Mouse (Mus musculus) intestine, embryonic 16.5 days (tissue): ENCODE data around the gene Cdk11b. TPM values are rescaled to one million over a fixed set of nuclear protein-coding genes. Genes with fewer than 3 reads are reported as not detected.

Experiments
- ATAC-seq: fragments of 200-750 bp; cut with Nextera tagmentation; 2 replicates; pipeline ENCODE4 v1.8.0; 2017; ENCODE audit warnings: moderate TSS enrichment, moderate library complexity
- H3K27ac ChIP-seq: fragments of 300-500 bp; sonication (generic); 2 replicates; pipeline ENCODE4 v1.5.1; 2014; ENCODE audit warnings: mild to moderate bottlenecking, low read length
- H3K27me3 ChIP-seq: fragments of 300-500 bp; sonication (generic); replicated peaks from 2 replicates; pipeline ENCODE4 v1.6.1; 2014; ENCODE audit warnings: low read length, control low read depth, mixed read lengths; ENCODE audit not compliant: control insufficient read depth, insufficient read depth
- H3K36me3 ChIP-seq: fragments of 300-500 bp; sonication (generic); 2 replicates; pipeline ENCODE4 v1.6.1; 2014; ENCODE audit warnings: low read length, control low read depth; ENCODE audit not compliant: control insufficient read depth, insufficient read depth
- H3K4me1 ChIP-seq: fragments of 300-500 bp; sonication (generic); 2 replicates; pipeline ENCODE4 v1.6.1; 2014; ENCODE audit warnings: low read length, control low read depth, mixed read lengths; ENCODE audit not compliant: control insufficient read depth, insufficient read depth
- H3K4me2 ChIP-seq: fragments of 300-500 bp; sonication (generic); 2 replicates; pipeline ENCODE4 v1.6.1; 2014; ENCODE audit warnings: low read depth, low read length, control low read depth
- H3K4me3 ChIP-seq: fragments of 300-500 bp; sonication (generic); 2 replicates; pipeline ENCODE4 v1.5.1; 2014; ENCODE audit warnings: mild to moderate bottlenecking, low read length
- H3K9ac ChIP-seq: fragments of 300-500 bp; sonication (generic); 2 replicates; pipeline ENCODE4 v1.6.1; 2014; ENCODE audit warnings: low read depth, low read length
- H3K9me3 ChIP-seq: fragments of 300-500 bp; sonication (generic); 2 replicates; pipeline ENCODE4 v1.6.1; 2016; ENCODE audit warnings: low read length, control low read depth; ENCODE audit not compliant: control insufficient read depth
- WGBS: fragments of 180-500 bp; shearing (Covaris S2); extraction: QIAGEN DNeasy Blood & Tissue Kit; methylation state at CpG from one replicate; pipeline ENCODE4 v1.1.7; 2014; 5-methylcytosine and 5-hydroxymethylcytosine counted together
- polyA plus RNA-seq: library from polyadenylated mRNA; unstranded; fragments of >200 nt; fragmentation: Nextera tagmentation; extraction: Ambion mirVana; gene quantifications from 2 replicates; pipeline ENCODE4 v1.2.1, GENCODE M21; 2015

Cdk11b gene
- polyA plus RNA-seq, 1 experiment from 2014 or later, result 49.8 TPM

- Histone ChIP-seq H3K4me3 (no peak overlapping the region), H3K27ac (no peak overlapping the region), H3K36me3 (peaks cover 7% of the 10 kb centered on the region; the same call in 1 of the 2 replicates), H3K4me1 (no peaks in the 10 kb centered on the region), H3K9me3 (no peaks in the 10 kb centered on the region), H3K4me2 (no peak overlapping the region), H3K9ac (no peak overlapping the region), H3K27me3 (no peaks in the 10 kb centered on the region)
- 77% methylated on average over 7 of the region's 7 CpGs for WGBS
- ATAC-seq, result no peak
Observed at GRCm38 (mm10) chr4:155591012-155591719, 33.5 kb upstream of the Cdk11b start.

GRCm38 (mm10) chr4:155593780-155594179, 30.9 kb upstream of the Cdk11b start:
- H3K4me1 ChIP-seq, result no peaks in the 10 kb centered on the region
- no peaks in the 10 kb centered on the region for H3K9me3 ChIP-seq
- H3K9ac ChIP-seq, result no peak overlapping the region
- no peaks in the 10 kb centered on the region; the same call in 1 of the 2 replicates for H3K36me3 ChIP-seq
- no peak for ATAC-seq
- WGBS, result 59% methylated on average over 1 of the region's 1 CpGs
- no peak overlapping the region for H3K4me2 ChIP-seq
- no peaks in the 10 kb centered on the region for H3K27me3 ChIP-seq
- no peak overlapping the region for H3K27ac ChIP-seq
- H3K4me3 ChIP-seq, result no peak overlapping the region

GRCm38 (mm10) chr4:155595777-155596176, 28.9 kb upstream of the Cdk11b start:
- ATAC-seq, result no peak

GRCm38 (mm10) chr4:155596606-155597005, 28.0 kb upstream of the Cdk11b start:
- Histone ChIP-seq H3K9me3 (no peaks in the 10 kb centered on the region), H3K9ac (no peak overlapping the region)
- no peak for ATAC-seq

More at GRCm38 (mm10) chr4:155595777-155596176, 28.9 kb upstream of the Cdk11b start:
- H3K4me3 ChIP-seq, result no peak overlapping the region
- no peak overlapping the region for H3K27ac ChIP-seq
- H3K27me3 ChIP-seq, result no peaks in the 10 kb centered on the region
- no peaks in the 10 kb centered on the region for H3K4me1 ChIP-seq
- no peak overlapping the region for H3K4me2 ChIP-seq
- no peaks in the 10 kb centered on the region for H3K36me3 ChIP-seq
- no peak overlapping the region for H3K9ac ChIP-seq
- 76% methylated on average over 3 of the region's 3 CpGs for WGBS
- H3K9me3 ChIP-seq, result no peaks in the 10 kb centered on the region

GRCm38 (mm10) chr4:155598536-155598935, 26.1 kb upstream of the Cdk11b start:
- WGBS, result 18% methylated on average over 20 of the region's 20 CpGs
- Histone ChIP-seq H3K27me3 (no peaks in the 10 kb centered on the region), H3K4me2 (no peak overlapping the region), H3K9me3 (no peaks in the 10 kb centered on the region), H3K4me1 (peaks cover 9% of the 10 kb centered on the region; the same call in 1 of the 2 replicates), H3K36me3 (no peaks in the 10 kb centered on the region), H3K9ac (no peak overlapping the region), H3K4me3 (no peak overlapping the region), H3K27ac (no peak overlapping the region)
- no peak for ATAC-seq

More at GRCm38 (mm10) chr4:155596606-155597005, 28.0 kb upstream of the Cdk11b start:
- no peaks in the 10 kb centered on the region for H3K4me1 ChIP-seq
- H3K27me3 ChIP-seq, result no peaks in the 10 kb centered on the region
- H3K27ac ChIP-seq, result no peak overlapping the region
- no peaks in the 10 kb centered on the region for H3K36me3 ChIP-seq
- no peak overlapping the region for H3K4me2 ChIP-seq
- 82% methylated on average over 5 of the region's 5 CpGs for WGBS
- no peak overlapping the region for H3K4me3 ChIP-seq

- WGBS, result 87% methylated on average over 10 of the region's 11 CpGs
- Histone ChIP-seq H3K9me3 (no peaks in the 10 kb centered on the region), H3K36me3 (no peaks in the 10 kb centered on the region), H3K27ac (no peak overlapping the region; the same call in 1 of the 2 replicates), H3K9ac (0 out of 2 replicates have a peak overlapping the region, but pooled peaks have one; percentile 55), H3K4me1 (peaks cover 9% of the 10 kb centered on the region), H3K4me3 (peak overlapping the region; percentile 98), H3K4me2 (peak overlapping the region; percentile 80), H3K27me3 (no peaks in the 10 kb centered on the region)
- no peak for ATAC-seq
Observed at GRCm38 (mm10) chr4:155599901-155600825, 24.5 kb upstream of the Cdk11b start.

DNA sequence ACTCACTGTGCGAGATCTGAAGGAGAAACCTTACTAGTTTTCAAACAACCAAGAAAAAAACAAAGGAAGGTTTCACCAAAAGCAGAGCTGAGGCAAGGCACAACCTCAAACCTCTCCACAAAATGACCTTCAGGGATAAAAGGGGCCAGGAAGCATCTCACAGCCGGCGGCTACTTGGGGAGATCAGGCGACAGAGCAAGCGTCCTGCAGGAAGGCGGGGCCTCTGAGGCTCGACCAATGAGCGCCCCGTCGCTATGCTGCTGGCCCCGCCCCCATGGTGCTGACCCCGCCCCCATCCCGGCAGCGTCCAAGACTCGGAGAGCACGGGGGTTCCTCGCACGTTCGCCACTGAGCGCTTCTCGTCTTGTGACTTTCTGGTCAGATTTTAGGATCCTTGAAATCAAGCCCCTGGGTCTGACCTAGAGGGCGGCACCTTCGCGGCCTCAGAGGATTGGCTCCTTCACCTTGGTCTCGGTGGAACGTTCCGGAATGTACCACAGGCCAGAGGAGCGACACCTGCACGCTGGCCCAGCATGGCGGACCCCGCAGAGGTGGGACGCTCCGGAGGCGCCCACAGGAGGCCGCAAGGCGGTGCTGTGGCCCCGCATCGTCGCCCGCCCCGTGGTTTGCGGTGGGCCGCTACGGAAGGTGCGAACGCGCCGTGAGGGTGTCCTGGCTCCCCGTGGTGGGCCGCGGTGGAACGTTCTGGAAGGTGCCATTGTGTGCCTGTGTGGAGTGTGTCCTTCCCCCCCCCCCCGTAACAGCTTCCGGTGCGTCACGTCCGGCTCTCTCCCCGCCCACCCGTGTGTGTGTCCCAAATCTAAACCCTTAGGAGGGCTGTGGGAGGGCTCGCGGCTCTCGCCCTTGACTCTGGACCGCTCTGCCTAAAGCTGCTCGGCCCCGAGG, 23.3 kb upstream of the Cdk11b start, which contains the start of gene Slc35e2:
Gene Slc35e2 (plus strand): TSS at position 326 of the 906 bp plus-strand sequence.
- Histone ChIP-seq H3K27ac (peak within 1 kb of the TSS; percentile 99), H3K4me1 (peaks cover 9% of the 10 kb centered on the region)
- WGBS, result under 1% methylated on average over 65 of the region's 65 CpGs

GRCm38 (mm10) chr4:155601997-155602456, 22.6 kb upstream of the Cdk11b start:
- no peaks in the 10 kb centered on the region for H3K36me3 ChIP-seq
- peaks cover 9% of the 10 kb centered on the region for H3K4me1 ChIP-seq
- WGBS, result under 1% methylated on average over 31 of the region's 31 CpGs
- no peak for ATAC-seq
- no peaks in the 10 kb centered on the region for H3K9me3 ChIP-seq
- peak overlapping the region; percentile 80 for H3K4me2 ChIP-seq
- peak overlapping the region; percentile 99 for H3K27ac ChIP-seq
- peak overlapping the region; percentile 98 for H3K4me3 ChIP-seq
- peak overlapping the region; percentile 98 for H3K9ac ChIP-seq
- H3K27me3 ChIP-seq, result no peaks in the 10 kb centered on the region

More for the DNA sequence above, 23.3 kb upstream of the Cdk11b start, which contains the start of gene Slc35e2:
- Histone ChIP-seq H3K36me3 (no peaks in the 10 kb centered on the region), H3K9ac (peak within 1 kb of the TSS; percentile 98), H3K4me2 (peak within 1 kb of the TSS; percentile 80), H3K27me3 (no peaks in the 10 kb centered on the region), H3K9me3 (no peaks in the 10 kb centered on the region), H3K4me3 (peak within 1 kb of the TSS; percentile 98)
- peak; percentile 97 for ATAC-seq
